Comparison of ENCODE assay signal across 20 mouse cellular contexts in genomic region chr12:117305625-117306105, GRCm38 (mm10).
DNase-seq lines count a peak whose midpoint lies in the region; ATAC-seq and TF ChIP-seq lines count a peak whose summit lies in the region.
"Had no signal": no experiment of that assay in that cellular context is flagged by ENCODE, and none has a peak within 500 bp of the region (broad histone marks: within the 10 kb centered on the region; RNA-seq: fewer than 3 reads in every experiment).

No protein-coding gene starts in this region.

- WGBS in neural tube, embryonic 12.5 days = 50% methylated on average over 5 of the region's 5 CpGs
- 70% methylated on average over 5 of the region's 5 CpGs for WGBS in hindbrain, embryonic 11.5 days
- 58% methylated on average over 5 of the region's 5 CpGs for WGBS in midbrain, embryonic 11.5 days
- 70% methylated on average over 5 of the region's 5 CpGs for WGBS in liver, postnatal 0 days (ENCODE audit: insufficient replicate concordance)

- ATAC-seq in neural tube, embryonic 12.5 days (ENCODE audit: low FRiP score, low read depth) = peak; percentile 51; the same call in 1 of the 2 replicates
- ATAC-seq in hindbrain, embryonic 11.5 days (ENCODE audit: low FRiP score) = peak; percentile 52; the same call in 1 of the 2 replicates
- ATAC-seq in midbrain, embryonic 11.5 days (ENCODE audit: low FRiP score) = peak; percentile 49
- ATAC-seq in liver, postnatal 0 days = no peak

- H3K9ac ChIP-seq in neural tube, embryonic 12.5 days = no peak overlapping the region
- H3K9ac ChIP-seq in hindbrain, embryonic 11.5 days (ENCODE audit: low read depth, low read length) = no peak overlapping the region
- H3K9ac ChIP-seq in midbrain, embryonic 11.5 days (ENCODE audit: low read length) = peak overlapping the region; percentile 6; the same call in 1 of the 2 replicates
- no peak overlapping the region for H3K9ac ChIP-seq in liver, postnatal 0 days (replicated peaks)
- H3K9ac ChIP-seq: embryonic facial prominence, embryonic 13.5 days; heart, embryonic 15.5 days; liver, embryonic 15.5 days had no signal

- no peaks in the 10 kb centered on the region for H3K27me3 ChIP-seq in neural tube, embryonic 12.5 days (replicated peaks)
- no peaks in the 10 kb centered on the region for H3K27me3 ChIP-seq in hindbrain, embryonic 11.5 days (ENCODE audit: control insufficient read depth, insufficient read depth, low read length)
- H3K27me3 ChIP-seq in midbrain, embryonic 11.5 days (ENCODE audit: control insufficient read depth, insufficient read depth, low read length) = no peaks in the 10 kb centered on the region
- H3K27me3 ChIP-seq in liver, postnatal 0 days (ENCODE audit: insufficient read depth, low read length) = no peaks in the 10 kb centered on the region
- H3K27me3 ChIP-seq: embryonic facial prominence, embryonic 13.5 days; heart, embryonic 15.5 days; liver, embryonic 15.5 days had no signal

- H3K4me2 ChIP-seq in neural tube, embryonic 12.5 days (replicated peaks) = no peak overlapping the region
- no peak overlapping the region for H3K4me2 ChIP-seq in hindbrain, embryonic 11.5 days (replicated peaks; ENCODE audit: low read depth, low read length)
- no peak overlapping the region for H3K4me2 ChIP-seq in midbrain, embryonic 11.5 days
- no peak overlapping the region for H3K4me2 ChIP-seq in liver, postnatal 0 days (ENCODE audit: low read depth, low read length)
- H3K4me2 ChIP-seq: embryonic facial prominence, embryonic 13.5 days; heart, embryonic 15.5 days; liver, embryonic 15.5 days had no signal

- no peaks in the 10 kb centered on the region for H3K36me3 ChIP-seq in neural tube, embryonic 12.5 days
- no peaks in the 10 kb centered on the region for H3K36me3 ChIP-seq in hindbrain, embryonic 11.5 days (ENCODE audit: control insufficient read depth, insufficient read depth, low read length)
- no peaks in the 10 kb centered on the region for H3K36me3 ChIP-seq in midbrain, embryonic 11.5 days (ENCODE audit: control insufficient read depth, insufficient read depth, low read length)
- no peaks in the 10 kb centered on the region for H3K36me3 ChIP-seq in liver, postnatal 0 days (replicated peaks; ENCODE audit: insufficient read depth, low read length)
- H3K36me3 ChIP-seq: embryonic facial prominence, embryonic 13.5 days; heart, embryonic 15.5 days; liver, embryonic 15.5 days had no signal

- no peaks in the 10 kb centered on the region for H3K9me3 ChIP-seq in neural tube, embryonic 12.5 days
- no peaks in the 10 kb centered on the region for H3K9me3 ChIP-seq in hindbrain, embryonic 11.5 days (ENCODE audit: control insufficient read depth, low read length)
- H3K9me3 ChIP-seq in midbrain, embryonic 11.5 days (ENCODE audit: control insufficient read depth, low read length) = peaks cover 2% of the 10 kb centered on the region; the same call in 1 of the 2 replicates
- no peaks in the 10 kb centered on the region for H3K9me3 ChIP-seq in liver, postnatal 0 days (ENCODE audit: low read length)
- H3K9me3 ChIP-seq: embryonic facial prominence, embryonic 13.5 days; heart, embryonic 15.5 days; liver, embryonic 15.5 days had no signal

- no peak for TF ChIP-seq EP300 in liver, postnatal 0 days (IDR thresholded peaks at IDR 0.05; ENCODE audit: low read depth)

- TF ChIP-seq CTCF in liver, postnatal 0 days (IDR thresholded peaks at IDR 0.05; ENCODE audit: low read depth) = no peak

- no peak overlapping the region for H3K27ac ChIP-seq in neural tube, embryonic 12.5 days
- peak overlapping the region; percentile 48; the same call in 1 of the 2 replicates for H3K27ac ChIP-seq in hindbrain, embryonic 11.5 days (ENCODE audit: low read depth, low read length)
- H3K27ac ChIP-seq in midbrain, embryonic 11.5 days (ENCODE audit: low read depth, low read length) = peak overlapping the region; percentile 35
- no peak overlapping the region for H3K27ac ChIP-seq in liver, postnatal 0 days (ENCODE audit: low read depth)
- H3K27ac ChIP-seq: embryonic facial prominence, embryonic 13.5 days; heart, embryonic 15.5 days; liver, embryonic 15.5 days; stomach, postnatal 0 days had no signal

- no peak for DNase-seq in neural tube, embryonic 10.5 days (ENCODE audit: extremely low spot score, low spot score)
- DNase-seq in hindbrain, embryonic 11.5 days (ENCODE audit: low spot score) = no peak
- DNase-seq in midbrain, embryonic 11.5 days (ENCODE audit: low spot score, missing footprints) = peak; percentile 84
- DNase-seq in liver, postnatal 0 days = no peak
- no peak for DNase-seq in retina, postnatal 1 day
- DNase-seq in spleen, postnatal 14 days (ENCODE audit: low spot score in 2 of 2) = no peak
- no peak for DNase-seq in adrenal gland, postnatal 36 days
- DNase-seq: adrenal gland, adult 2 months; cerebellum, adult 18-20 months; kidney, adult 18-20 months; kidney, postnatal 25 days; lung, postnatal 10 days; right cerebral cortex, postnatal 14 days; thymus, postnatal 36 days had no signal

- no peak overlapping the region for H3K4me3 ChIP-seq in neural tube, embryonic 12.5 days
- H3K4me3 ChIP-seq in hindbrain, embryonic 11.5 days (ENCODE audit: low read depth, low read length) = no peak overlapping the region
- no peak overlapping the region for H3K4me3 ChIP-seq in midbrain, embryonic 11.5 days (ENCODE audit: low read depth, low read length)
- no peak overlapping the region for H3K4me3 ChIP-seq in liver, postnatal 0 days (ENCODE audit: low read depth, low read length)
- H3K4me3 ChIP-seq: embryonic facial prominence, embryonic 13.5 days; heart, embryonic 15.5 days; liver, embryonic 15.5 days; myocyte had no signal

- no peaks in the 10 kb centered on the region for H3K4me1 ChIP-seq in neural tube, embryonic 12.5 days
- H3K4me1 ChIP-seq in hindbrain, embryonic 11.5 days (replicated peaks; ENCODE audit: control insufficient read depth, insufficient read depth, low read length) = peaks cover 3% of the 10 kb centered on the region; the same call in 1 of the 2 replicates
- peaks cover 12% of the 10 kb centered on the region; the same call in 1 of the 2 replicates for H3K4me1 ChIP-seq in midbrain, embryonic 11.5 days (ENCODE audit: control insufficient read depth, insufficient read depth, low read length)
- H3K4me1 ChIP-seq in liver, postnatal 0 days (ENCODE audit: insufficient read depth) = no peaks in the 10 kb centered on the region
- H3K4me1 ChIP-seq: embryonic facial prominence, embryonic 13.5 days; heart, embryonic 15.5 days; liver, embryonic 15.5 days had no signal

Comparison
In these comparisons a context has a peak if more than half of its experiments do, and no peak if none do; other contexts are left out.
1. H3K27ac ChIP-seq: peak in hindbrain, embryonic 11.5 days (single experiment) and midbrain, embryonic 11.5 days (single experiment); none in neural tube, embryonic 12.5 days (single experiment) and liver, postnatal 0 days (single experiment).